Mouse (Mus musculus): Measurements from ENCODE around the gene Sec13.

Sec13 gene

DNA sequence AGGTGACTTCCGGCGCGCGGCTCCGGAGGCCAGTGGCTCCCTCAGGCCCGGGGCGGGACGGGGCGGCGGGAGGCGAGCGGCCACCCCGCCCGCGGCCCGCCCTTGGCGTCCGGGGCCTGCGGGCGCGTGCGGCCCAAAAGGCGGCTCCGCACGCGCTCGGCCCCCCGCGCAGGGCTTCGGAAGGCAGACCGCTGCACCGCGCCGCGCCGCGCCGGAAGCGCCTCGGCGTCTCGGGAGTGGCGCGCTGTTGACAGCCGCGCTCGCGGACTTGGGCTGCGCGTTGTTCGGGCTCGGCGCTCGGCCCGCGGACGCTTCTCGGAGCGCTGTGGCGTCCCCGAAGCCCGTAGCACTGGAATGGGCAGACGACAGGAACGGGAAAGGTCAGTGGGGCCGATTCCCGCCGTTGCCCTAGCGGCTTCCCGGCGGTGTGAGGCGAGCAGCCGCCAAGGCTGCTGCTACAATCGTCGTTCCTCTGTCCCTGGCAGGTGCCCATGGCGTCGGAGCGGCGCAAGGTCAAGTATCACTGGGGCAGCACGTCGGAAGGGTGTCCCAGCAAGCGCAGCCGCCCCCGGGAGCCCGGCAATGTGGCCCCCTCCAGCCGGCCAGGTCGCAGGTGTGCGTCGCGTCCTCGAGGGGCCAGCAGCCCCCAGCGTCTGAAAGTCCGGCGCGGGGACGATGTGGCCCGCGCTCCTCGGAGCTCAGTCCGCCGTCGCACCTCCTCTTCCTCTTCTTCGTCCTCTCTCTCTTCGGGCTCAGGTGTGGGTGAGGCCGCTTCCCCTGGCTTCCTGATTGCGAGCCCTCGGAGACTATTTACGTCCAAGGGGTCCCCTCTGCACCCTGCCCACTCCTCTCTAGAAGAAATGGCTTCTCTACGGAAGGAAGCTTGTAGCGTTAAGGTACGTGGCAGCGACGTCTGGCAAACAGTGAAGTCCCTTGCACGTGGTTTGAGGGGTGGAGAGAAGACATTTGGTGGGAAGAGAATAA, 43.0 kb downstream of the Sec13 start:
- WGBS, result 1% methylated on average over 81 of the region's 113 CpGs

- WGBS, result under 1% methylated on average over 58 of the region's 58 CpGs
These were observed 43.8 kb downstream of the Sec13 start, which contains the start of gene Tatdn2 for GRCm38 (mm10) chr6:113696582-113697221. TSS of gene Tatdn2 (plus strand) at chr6:113697050.

DNA sequence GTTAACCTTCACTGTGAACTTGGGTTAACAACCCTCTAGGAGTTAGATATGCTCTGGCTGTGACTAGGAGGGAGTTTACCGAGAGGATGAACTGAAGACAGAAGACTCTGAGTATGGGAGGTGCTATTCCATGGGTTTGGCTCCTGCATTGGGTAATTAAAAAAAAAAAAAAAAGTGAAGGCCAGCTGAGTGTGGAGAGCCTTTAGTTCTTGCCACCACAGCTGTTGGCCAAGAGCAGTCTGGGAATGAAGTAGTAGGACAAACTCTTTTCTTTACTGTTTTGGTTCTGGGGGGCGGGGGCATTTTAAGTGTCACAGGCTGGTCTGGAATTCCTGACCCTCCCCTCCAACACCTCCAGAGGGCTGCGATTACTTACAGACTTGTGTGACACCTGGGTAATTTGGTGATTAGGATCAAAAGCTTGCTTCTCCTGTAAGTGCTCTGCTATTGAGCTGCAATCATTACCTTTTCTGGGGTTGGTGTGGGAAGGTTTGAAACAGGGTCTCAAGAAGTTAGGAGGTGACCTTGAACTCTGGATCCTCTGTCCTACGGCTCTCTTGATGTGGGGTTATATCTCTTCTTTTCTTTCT, 44.7 kb downstream of the Sec13 start:
- WGBS, result 78% methylated on average over 4 of the region's 4 CpGs

DNA sequence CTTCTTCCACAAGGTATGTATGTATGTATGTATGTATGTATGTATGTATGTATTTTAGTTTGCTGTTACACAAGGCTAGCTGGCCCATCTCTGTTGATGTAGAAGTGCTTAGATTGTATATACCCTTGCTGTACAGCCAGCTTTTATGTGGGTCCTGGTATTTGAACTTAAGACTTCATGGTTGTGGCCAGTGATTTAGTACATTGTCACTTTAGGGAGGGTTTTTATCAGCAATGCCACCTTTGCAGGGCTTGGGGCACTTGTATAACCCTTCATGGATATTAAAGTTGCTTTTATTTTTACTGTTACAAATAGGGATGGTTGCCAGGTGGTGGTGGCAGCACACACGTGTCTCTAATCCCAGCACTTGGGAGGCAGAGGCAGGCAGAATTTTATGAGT, 45.3 kb downstream of the Sec13 start:
- WGBS, result 53% methylated on average over 1 of the region's 1 CpGs

DNA sequence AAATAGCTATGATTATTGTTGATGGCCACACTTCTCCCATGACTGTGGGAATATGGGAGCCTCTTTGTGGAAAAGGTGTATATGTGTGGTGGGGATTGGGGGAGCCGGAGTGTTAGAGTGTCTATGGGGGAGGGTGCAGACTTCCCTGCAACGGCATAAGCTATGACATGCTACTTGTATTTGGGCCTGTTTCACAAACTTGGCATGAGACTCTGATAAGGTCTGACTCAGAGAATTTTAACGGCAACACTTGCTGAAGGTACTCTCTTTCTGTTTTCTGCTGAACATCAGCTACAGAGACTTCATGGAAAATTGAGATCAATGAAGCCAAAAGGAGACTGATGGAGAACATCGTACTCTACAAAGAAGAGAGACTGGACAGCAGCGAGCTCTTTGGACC, 47.2 kb downstream of the Sec13 start:
- WGBS, result 81% methylated on average over 5 of the region's 5 CpGs

GRCm38 (mm10) chr6:113692661-113693133, 47.8 kb downstream of the Sec13 start:
- WGBS, result 91% methylated on average over 5 of the region's 5 CpGs

DNA sequence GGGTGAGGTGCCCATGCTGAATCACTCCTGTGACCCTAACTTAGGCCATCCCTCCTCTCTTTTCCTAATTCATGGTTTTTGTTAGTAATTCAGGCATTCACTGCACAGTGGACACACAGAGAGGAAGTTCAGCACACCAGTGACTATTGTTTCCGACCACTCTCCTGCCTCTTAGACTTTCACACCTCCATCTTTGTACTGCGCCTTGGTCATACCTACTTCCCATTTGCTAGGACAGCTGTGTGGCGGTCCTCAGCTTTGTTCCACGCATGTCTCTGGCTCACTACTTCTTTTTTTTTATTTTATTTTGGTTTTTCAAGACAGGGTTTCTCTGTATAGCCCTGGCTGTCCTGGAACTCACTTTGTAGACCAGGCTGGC, 49.5 kb downstream of the Sec13 start:
- 81% methylated on average over 4 of the region's 4 CpGs for WGBS

DNA sequence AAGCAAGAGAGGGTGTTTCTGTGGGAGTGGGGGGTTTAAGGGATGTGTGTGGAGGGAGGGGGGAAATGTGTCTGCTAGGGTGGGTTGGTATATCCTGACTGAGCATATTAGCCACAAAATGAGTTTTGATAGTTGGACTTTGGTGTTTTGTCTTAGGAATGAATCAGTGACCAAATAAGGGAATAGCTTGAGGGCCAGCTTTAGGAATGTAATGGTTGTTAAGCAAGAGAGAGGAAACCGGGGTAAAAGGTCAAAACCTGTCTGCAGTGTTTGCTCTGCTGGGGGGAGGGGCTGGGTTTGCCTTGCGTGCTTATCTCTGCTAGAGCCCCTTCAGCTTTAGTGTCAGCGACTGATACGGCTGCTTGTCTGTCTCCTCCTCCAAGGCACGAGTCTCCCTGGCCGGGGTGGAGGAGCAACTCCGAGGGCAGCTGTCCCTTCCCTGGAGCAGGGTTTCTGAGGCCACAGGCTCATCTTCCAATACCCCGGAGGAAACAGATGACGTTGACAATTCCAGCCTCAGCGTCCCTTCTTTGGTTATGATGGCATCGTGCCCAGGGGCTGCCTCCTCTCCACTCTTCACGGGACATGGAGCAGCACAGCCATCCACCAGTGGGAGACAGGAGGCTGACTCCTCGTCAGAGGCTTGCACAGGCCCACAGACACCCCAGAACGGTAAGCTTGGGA, 50.0 kb downstream of the Sec13 start:
- WGBS, result 35% methylated on average over 14 of the region's 14 CpGs

DNA sequence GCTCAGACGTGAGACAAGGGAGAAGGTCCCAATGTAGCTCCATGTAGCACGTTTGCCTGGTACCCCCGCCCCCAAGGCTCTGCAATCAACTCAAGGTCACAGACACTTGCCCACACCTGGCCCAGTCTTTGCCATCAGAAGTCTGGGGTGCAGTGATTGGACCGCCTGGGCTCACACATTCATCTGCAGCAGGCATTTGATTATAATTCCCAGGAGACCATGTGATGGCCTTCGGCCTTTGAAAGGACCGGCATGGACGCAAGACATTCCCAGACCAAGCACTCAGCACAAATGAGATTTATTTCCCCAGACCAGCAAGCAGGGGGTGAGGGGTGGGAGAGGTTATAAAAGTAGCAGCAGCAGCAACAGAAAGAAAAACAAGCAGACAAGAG, 50.5 kb downstream of the Sec13 start:
- WGBS, result 60% methylated on average over 7 of the region's 7 CpGs

DNA sequence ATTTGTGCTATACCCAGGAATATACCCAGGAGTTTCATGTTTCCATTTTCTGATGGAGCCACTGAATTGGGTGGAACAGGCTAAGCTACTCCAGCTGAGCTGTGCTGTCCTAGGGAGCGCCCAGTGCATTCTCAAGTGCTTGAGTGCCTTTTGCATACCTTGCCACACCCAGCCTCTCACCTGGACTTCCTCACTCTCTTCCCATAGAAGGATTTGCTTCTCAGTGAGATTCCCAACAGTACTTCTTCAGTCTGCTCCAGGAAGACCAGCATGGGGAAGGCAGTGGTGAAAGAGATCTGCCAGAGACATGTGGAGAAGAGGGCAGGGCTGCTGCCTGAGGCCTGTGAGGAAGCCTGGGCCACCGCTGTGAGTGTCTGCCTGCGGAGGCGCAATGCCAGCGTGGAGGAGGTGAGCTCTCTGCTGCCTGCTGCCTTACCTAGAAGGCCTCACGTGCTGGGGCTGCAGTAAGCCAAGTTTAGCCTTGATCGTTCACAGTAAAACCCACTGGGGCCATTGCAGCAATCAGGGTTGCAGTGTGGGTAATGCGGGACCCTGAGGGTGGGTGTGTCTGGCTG, 53.9 kb downstream of the Sec13 start:
- WGBS, result 65% methylated on average over 8 of the region's 8 CpGs

GRCm38 (mm10) chr6:113683081-113683825, 57.3 kb downstream of the Sec13 start:
- 89% methylated on average over 10 of the region's 10 CpGs for WGBS

- 32% methylated on average over 4 of the region's 4 CpGs for whole genome bisulfite sequencing
These were observed 59.3 kb downstream of the Sec13 start for GRCm38 (mm10) chr6:113681271-113681670.

DNA sequence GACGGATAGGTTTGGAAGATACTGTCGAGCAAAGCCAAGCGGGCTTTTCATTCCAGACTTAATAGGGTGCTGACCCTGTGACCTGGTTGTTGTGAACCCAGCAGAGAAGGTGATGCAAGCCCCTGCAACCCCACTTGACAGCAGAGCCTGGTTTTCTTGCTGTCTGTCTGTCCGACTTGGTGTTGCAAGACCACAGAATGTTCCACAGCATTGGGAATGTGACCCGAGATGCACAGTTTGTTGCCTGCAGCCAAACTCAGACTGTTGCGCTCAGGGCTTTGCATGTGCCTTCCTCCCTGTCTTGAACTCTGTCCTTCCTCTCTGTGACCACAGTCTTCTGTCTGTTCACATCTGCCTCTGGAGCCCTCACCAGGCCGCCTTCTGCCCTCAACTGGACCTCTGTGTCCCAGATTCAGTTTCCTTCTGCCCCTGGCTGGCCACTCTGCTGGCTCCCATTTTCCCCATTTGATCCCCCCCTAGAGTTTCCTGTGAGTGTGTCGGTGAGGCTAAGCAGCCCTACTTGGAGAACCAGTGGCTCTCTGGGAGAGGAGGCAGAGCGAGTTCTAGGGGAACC, 60.5 kb downstream of the Sec13 start:
- 74% methylated on average over 9 of the region's 9 CpGs for WGBS

DNA sequence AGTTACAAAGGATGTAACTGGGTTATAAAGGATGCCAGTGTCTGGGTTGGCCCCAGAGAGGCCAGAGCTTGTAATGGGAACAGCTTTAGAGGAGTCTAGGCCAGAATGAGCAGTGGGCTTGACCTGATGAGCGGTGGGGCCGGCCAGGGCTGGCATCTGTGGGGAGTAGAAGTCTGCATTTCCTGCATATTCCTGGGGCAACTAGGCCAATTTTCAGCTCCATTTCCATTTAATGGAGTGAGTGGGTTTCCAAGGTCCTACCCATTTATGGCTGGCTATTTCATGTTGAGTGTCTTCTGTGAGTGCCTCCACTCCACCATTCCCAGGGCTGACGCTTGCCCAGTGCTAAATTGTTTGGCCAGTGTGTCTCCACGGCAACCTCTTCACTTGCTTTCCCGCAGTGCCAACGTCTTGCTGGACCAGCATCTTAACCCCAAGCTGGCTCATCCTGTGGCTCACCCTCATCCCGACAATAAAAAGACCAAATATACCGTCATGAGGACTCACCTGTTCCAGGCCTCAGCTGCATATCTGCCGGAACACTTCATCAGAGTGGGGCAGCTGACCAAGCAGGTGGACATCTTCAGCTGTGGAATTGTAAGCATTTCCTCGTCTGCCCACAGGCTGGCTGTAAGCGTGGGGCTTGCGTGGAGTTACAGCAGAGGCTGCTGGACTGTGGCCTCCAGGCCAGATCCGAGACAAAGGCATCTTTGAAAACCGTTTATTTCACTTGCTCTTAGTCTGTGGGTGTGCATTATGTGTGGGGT, 62.1 kb downstream of the Sec13 start:
- WGBS, result 68% methylated on average over 14 of the region's 14 CpGs

All from cerebral cortex, adult 2 months (tissue).